Comparison of ENCODE assay signal across 22 mouse cellular contexts in the genomic region with DNA sequence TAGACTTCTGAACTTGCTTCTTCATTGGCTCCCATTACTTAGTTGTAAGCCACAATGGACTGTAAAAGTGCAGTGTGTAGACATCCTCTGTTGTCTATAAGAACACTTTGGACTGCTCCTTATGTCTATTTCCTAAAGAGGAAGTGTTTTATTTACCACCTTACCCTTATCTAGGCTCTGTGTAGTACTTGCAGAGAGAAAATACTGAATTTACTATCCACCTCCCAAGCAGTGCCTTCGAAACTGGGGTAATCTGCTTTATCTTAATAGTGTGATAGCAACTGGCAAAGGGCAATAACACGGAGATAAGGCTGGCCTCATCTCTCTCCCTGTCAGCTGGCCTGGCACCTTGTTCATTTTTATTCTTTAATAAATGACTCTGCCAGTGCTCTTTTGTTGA.
"Had no signal": no experiment of that assay in that cellular context is flagged by ENCODE, and none has a peak within 500 bp of the region (broad histone marks: within the 10 kb centered on the region; RNA-seq: fewer than 3 reads in every experiment).

No protein-coding gene starts in this region.

- H3K4me1 ChIP-seq: hindbrain, embryonic 13.5 days; hindbrain, embryonic 15.5 days; limb, embryonic 15.5 days; liver, embryonic 12.5 days had no signal

- H3K9me3 ChIP-seq: heart, embryonic 13.5 days; heart, embryonic 15.5 days; hindbrain, embryonic 13.5 days; hindbrain, embryonic 15.5 days; limb, embryonic 13.5 days; limb, embryonic 15.5 days; liver, embryonic 12.5 days had no signal

- H3K4me3 ChIP-seq: heart, adult 2 months; heart, embryonic 13.5 days; heart, embryonic 15.5 days; hindbrain, embryonic 13.5 days; hindbrain, embryonic 15.5 days; limb, embryonic 13.5 days; limb, embryonic 15.5 days; liver, embryonic 12.5 days had no signal

- ATAC-seq: hindbrain, postnatal 0 days; liver, embryonic 12.5 days had no signal

- H3K4me2 ChIP-seq: heart, embryonic 11.5 days; heart, embryonic 13.5 days; heart, embryonic 15.5 days; hindbrain, embryonic 13.5 days; hindbrain, embryonic 15.5 days; limb, embryonic 13.5 days; limb, embryonic 15.5 days; liver, embryonic 12.5 days had no signal

- H3K27ac ChIP-seq: heart, adult 2 months; heart, embryonic 15.5 days; hindbrain, embryonic 13.5 days; hindbrain, embryonic 15.5 days; hindbrain, postnatal 0 days; limb, embryonic 13.5 days; limb, embryonic 15.5 days; liver, embryonic 12.5 days; liver, embryonic 14.5 days had no signal

- H3K9ac ChIP-seq: heart, embryonic 13.5 days; heart, embryonic 15.5 days; hindbrain, embryonic 13.5 days; hindbrain, embryonic 15.5 days; limb, embryonic 13.5 days; limb, embryonic 15.5 days; liver, embryonic 12.5 days; liver, embryonic 14.5 days had no signal

- DNase-seq: gastrocnemius, postnatal 14 days; gastrocnemius, postnatal 36 days; heart, adult 11 months; heart, adult 2 months; heart, postnatal 14 days; heart, postnatal 36 days; kidney, adult 18-20 months; kidney, adult 8-10 months; kidney, postnatal 10 days; kidney, postnatal 25 days; kidney, postnatal 4 days; layer of hippocampus, adult 9-11 months had no signal

- H3K27me3 ChIP-seq: heart, embryonic 13.5 days; heart, embryonic 15.5 days; hindbrain, embryonic 13.5 days; hindbrain, embryonic 15.5 days; limb, embryonic 13.5 days; limb, embryonic 15.5 days; liver, embryonic 12.5 days had no signal

- H3K36me3 ChIP-seq: heart, embryonic 13.5 days; heart, embryonic 15.5 days; hindbrain, embryonic 13.5 days; hindbrain, embryonic 15.5 days; limb, embryonic 13.5 days; limb, embryonic 15.5 days; liver, embryonic 12.5 days had no signal
